ENCODE assay signal across 22 mouse cellular contexts in genomic region chr12:17329259-17329658, GRCm38 (mm10). TPM values are rescaled to one million over a fixed set of nuclear protein-coding genes. Genes with fewer than 3 reads are reported as not detected.
DNase-seq lines count a peak whose midpoint lies in the region; ATAC-seq and TF ChIP-seq lines count a peak whose summit lies in the region.
"Had no signal": no experiment of that assay in that cellular context is flagged by ENCODE, and none has a peak within 500 bp of the region (broad histone marks: within the 10 kb centered on the region; RNA-seq: fewer than 3 reads in every experiment).

TSS of gene Atp6v1c2 (minus strand) at chr12:17329359.

- DNase-seq in kidney, postnatal 0 days (ENCODE audit: low spot score) = no peak
- no peak for DNase-seq in kidney, postnatal 25 days
- DNase-seq in lung, postnatal 0 days (ENCODE audit: low spot score) = no peak
- DNase-seq in lung, postnatal 10 days = no peak
- DNase-seq in gonadal fat pad, adult 2 months (ENCODE audit: low read depth) = no peak
- DNase-seq in limb, embryonic 10.5 days (ENCODE audit: low spot score) = no peak
- DNase-seq: adrenal gland, adult 8-10 months; adrenal gland, postnatal 14 days; adrenal gland, postnatal 36 days; cerebellum, adult 11-12 months; cerebellum, adult 2 months; cerebellum, adult 9-10 months; cerebellum, postnatal 10 days; cerebellum, postnatal 25 days had no signal

- no peak within 1 kb of the TSS for H3K4me3 ChIP-seq in kidney, postnatal 0 days (replicated peaks; ENCODE audit: low read depth, low read length)
- no peak within 1 kb of the TSS for H3K4me3 ChIP-seq in lung, postnatal 0 days (ENCODE audit: low read depth, low read length)
- H3K4me3 ChIP-seq in limb, embryonic 10.5 days = no peak within 1 kb of the TSS
- H3K4me3 ChIP-seq in forebrain, embryonic 16.5 days (replicated peaks; ENCODE audit: low read length) = no peak within 1 kb of the TSS
- H3K4me3 ChIP-seq: embryonic facial prominence, embryonic 10.5 days; embryonic facial prominence, embryonic 12.5 days; forebrain, embryonic 13.5 days; forebrain, embryonic 15.5 days had no signal

- peaks cover 15% of the 10 kb centered on the region for H3K27me3 ChIP-seq in kidney, postnatal 0 days (ENCODE audit: insufficient read depth, low read length)
- H3K27me3 ChIP-seq in lung, postnatal 0 days (replicated peaks; ENCODE audit: insufficient read depth, low read length) = peaks cover 10% of the 10 kb centered on the region; the same call in 1 of the 2 replicates
- peaks cover 32% of the 10 kb centered on the region for H3K27me3 ChIP-seq in limb, embryonic 10.5 days (ENCODE audit: low read depth, poor library complexity, severe bottlenecking)
- H3K27me3 ChIP-seq in forebrain, embryonic 16.5 days (replicated peaks; ENCODE audit: control insufficient read depth, insufficient read depth, low read length) = peaks cover 12% of the 10 kb centered on the region; the same call in 1 of the 2 replicates

- WGBS in kidney, postnatal 0 days = 67% methylated on average over 3 of the region's 3 CpGs
- 61% methylated on average over 3 of the region's 3 CpGs for WGBS in lung, postnatal 0 days
- WGBS in limb, embryonic 10.5 days = 85% methylated on average over 3 of the region's 3 CpGs
- WGBS in forebrain, embryonic 16.5 days = 76% methylated on average over 3 of the region's 3 CpGs

- no peak within 1 kb of the TSS for H3K9ac ChIP-seq in kidney, postnatal 0 days (ENCODE audit: low read depth, low read length)
- no peak within 1 kb of the TSS for H3K9ac ChIP-seq in lung, postnatal 0 days (replicated peaks; ENCODE audit: low read depth)
- H3K9ac ChIP-seq in forebrain, embryonic 16.5 days (replicated peaks; ENCODE audit: low read depth, low read length) = no peak within 1 kb of the TSS
- H3K9ac ChIP-seq: embryonic facial prominence, embryonic 12.5 days; forebrain, embryonic 13.5 days; forebrain, embryonic 15.5 days had no signal

- H3K27ac ChIP-seq in kidney, postnatal 0 days = no peak within 1 kb of the TSS
- H3K27ac ChIP-seq in lung, postnatal 0 days (ENCODE audit: low read length) = no peak within 1 kb of the TSS
- H3K27ac ChIP-seq in limb, embryonic 10.5 days = no peak within 1 kb of the TSS
- no peak within 1 kb of the TSS for H3K27ac ChIP-seq in forebrain, embryonic 16.5 days (ENCODE audit: low read length)
- H3K27ac ChIP-seq: embryonic facial prominence, embryonic 10.5 days; embryonic facial prominence, embryonic 12.5 days; forebrain, embryonic 13.5 days; forebrain, embryonic 15.5 days had no signal

- peaks cover 7% of the 10 kb centered on the region; the same call in 1 of the 2 replicates for H3K4me1 ChIP-seq in kidney, postnatal 0 days (replicated peaks; ENCODE audit: insufficient read depth, low read length)
- H3K4me1 ChIP-seq in lung, postnatal 0 days (ENCODE audit: insufficient read depth, low read depth, low read length) = no peaks in the 10 kb centered on the region
- H3K4me1 ChIP-seq in limb, embryonic 10.5 days = peaks cover 7% of the 10 kb centered on the region
- H3K4me1 ChIP-seq in forebrain, embryonic 16.5 days (replicated peaks; ENCODE audit: control insufficient read depth, insufficient read depth, low read length) = peaks cover 7% of the 10 kb centered on the region
- H3K4me1 ChIP-seq: embryonic facial prominence, embryonic 12.5 days had no signal

- no peak for ATAC-seq in kidney, postnatal 0 days (replicated peaks; ENCODE audit: low FRiP score, low read depth)
- ATAC-seq in lung, postnatal 0 days = no peak
- ATAC-seq in forebrain, embryonic 16.5 days = no peak
- ATAC-seq: activated CD4-positive, CD25-positive, alpha-beta regulatory T cell, adult 4 months; forebrain, embryonic 13.5 days; forebrain, embryonic 15.5 days; Patski had no signal

- no peak for TF ChIP-seq CTCF in kidney, postnatal 0 days (IDR thresholded peaks at IDR 0.05; ENCODE audit: low read depth)
- no peak for TF ChIP-seq CTCF in lung, postnatal 0 days (IDR thresholded peaks at IDR 0.05)

- H3K36me3 ChIP-seq in kidney, postnatal 0 days (ENCODE audit: insufficient read depth, low read length) = no peaks in the 10 kb centered on the region
- no peaks in the 10 kb centered on the region for H3K36me3 ChIP-seq in lung, postnatal 0 days (ENCODE audit: insufficient read depth, low read length)
- H3K36me3 ChIP-seq in limb, embryonic 10.5 days = no peaks in the 10 kb centered on the region
- no peaks in the 10 kb centered on the region for H3K36me3 ChIP-seq in forebrain, embryonic 16.5 days (ENCODE audit: control insufficient read depth, insufficient read depth)
- H3K36me3 ChIP-seq: embryonic facial prominence, embryonic 10.5 days; embryonic facial prominence, embryonic 12.5 days; forebrain, embryonic 15.5 days; G1E had no signal

- no peak for TF ChIP-seq EP300 in lung, postnatal 0 days (IDR thresholded peaks at IDR 0.05)

- no peak within 1 kb of the TSS for H3K4me2 ChIP-seq in kidney, postnatal 0 days (ENCODE audit: low read length)
- H3K4me2 ChIP-seq in lung, postnatal 0 days (replicated peaks; ENCODE audit: low read depth, low read length) = no peak within 1 kb of the TSS
- no peak within 1 kb of the TSS for H3K4me2 ChIP-seq in forebrain, embryonic 16.5 days (ENCODE audit: low read length)
- H3K4me2 ChIP-seq: embryonic facial prominence, embryonic 12.5 days; forebrain, embryonic 13.5 days; forebrain, embryonic 15.5 days had no signal

- H3K9me3 ChIP-seq in kidney, postnatal 0 days (replicated peaks; ENCODE audit: low read length) = no peaks in the 10 kb centered on the region
- H3K9me3 ChIP-seq in lung, postnatal 0 days (ENCODE audit: low read length) = no peaks in the 10 kb centered on the region
- no peaks in the 10 kb centered on the region for H3K9me3 ChIP-seq in limb, embryonic 10.5 days (replicated peaks)
- no peaks in the 10 kb centered on the region for H3K9me3 ChIP-seq in forebrain, embryonic 16.5 days (ENCODE audit: control insufficient read depth, low read length)
- H3K9me3 ChIP-seq: embryonic facial prominence, embryonic 10.5 days; embryonic facial prominence, embryonic 12.5 days; forebrain, embryonic 13.5 days; forebrain, embryonic 15.5 days; G1E had no signal

RNA-seq across cellular contexts. Expression of gene Atp6v1c2, which starts in this region (rescaled TPM):
- polyA plus RNA-seq in kidney, postnatal 0 days (2015; fragmentation: Nextera tagmentation; extraction: Ambion mirVana) = 19.2 and 19.9 TPM in 2 replicates
- 55.6 and 56.4 TPM in 2 replicates for polyA plus RNA-seq in lung, postnatal 0 days (2015; fragmentation: Nextera tagmentation; extraction: Ambion mirVana)
- 9.9 and 18.3 TPM in 2 replicates for polyA plus RNA-seq in gonadal fat pad, adult 2 months (2012; rRNA removed)
- polyA plus RNA-seq in limb, embryonic 10.5 days (2016; fragmentation: Nextera tagmentation; extraction: Ambion mirVana) = 0.36 and 0.49 TPM in 2 replicates
- polyA plus RNA-seq in forebrain, embryonic 16.5 days (2015; fragmentation: Nextera tagmentation; extraction: Ambion mirVana) = 0.88 and 1.3 TPM in 2 replicates
- polyA plus RNA-seq: G1E, Patski had no signal
